Mouse (Mus musculus) limb, embryonic 11.5 days (tissue): Measurements from ENCODE around the gene Ppp2r2d. TPM values are rescaled to one million over a fixed set of nuclear protein-coding genes. Genes with fewer than 3 reads are reported as not detected.
A peak's percentile ranks its signal among the peaks of the same experiment; 100 is the strongest.

ENCODE experiments used
- ATAC-seq: fragments of 200-750 bp; cut with Nextera tagmentation; 2 replicates; pipeline ENCODE4 v1.8.0; 2017; ENCODE audit warnings: low read depth; ENCODE audit not compliant: insufficient number of reproducible peaks, low FRiP score, low TSS enrichment
- DNase-seq: peaks from one replicate; pipeline ENCODE4 v3.0.0-alpha.2; 2015; ENCODE audit warnings: low spot score
- H3K27ac ChIP-seq: fragments of 300-500 bp; sonication (generic); replicated peaks from 2 replicates; pipeline ENCODE4 v1.5.1; 2014; ENCODE audit warnings: low read depth, mild to moderate bottlenecking, low read length
- H3K27me3 ChIP-seq: fragments of 300-500 bp; sonication (generic); 2 replicates; pipeline ENCODE4 v1.6.1; 2014; ENCODE audit warnings: mild to moderate bottlenecking, low read length, mixed read lengths; ENCODE audit not compliant: control insufficient read depth, insufficient read depth
- H3K36me3 ChIP-seq: fragments of 300-500 bp; sonication (generic); 2 replicates; pipeline ENCODE4 v1.6.1; 2014; ENCODE audit warnings: mild to moderate bottlenecking, low read length, moderate library complexity, mixed read lengths; ENCODE audit not compliant: control insufficient read depth, insufficient read depth
- H3K4me1 ChIP-seq: fragments of 300-500 bp; sonication (generic); 2 replicates; pipeline ENCODE4 v1.6.1; 2014; ENCODE audit warnings: low read length, mixed read lengths; ENCODE audit not compliant: control insufficient read depth, insufficient read depth
- H3K4me2 ChIP-seq: fragments of 300-500 bp; sonication (generic); 2 replicates; pipeline ENCODE4 v1.6.1; 2014; ENCODE audit warnings: low read depth, mild to moderate bottlenecking, moderate library complexity; ENCODE audit not compliant: severe bottlenecking
- H3K4me3 ChIP-seq: fragments of 300-500 bp; sonication (generic); 2 replicates; pipeline ENCODE4 v1.5.1; 2014; ENCODE audit warnings: low read depth, low read length
- H3K9ac ChIP-seq: fragments of 300-500 bp; sonication (generic); 2 replicates; pipeline ENCODE4 v1.6.1; 2014; ENCODE audit warnings: mild to moderate bottlenecking, low read length
- H3K9me3 ChIP-seq: fragments of 300-500 bp; sonication (generic); 2 replicates; pipeline ENCODE4 v1.6.1; 2016; ENCODE audit warnings: low read length; ENCODE audit not compliant: control insufficient read depth
- WGBS: fragments of 180-500 bp; shearing (Covaris S2); extraction: QIAGEN DNeasy Blood & Tissue Kit; methylation state at CpG from one replicate; pipeline ENCODE4 v1.1.7; 2014; 5-methylcytosine and 5-hydroxymethylcytosine counted together
- polyA plus RNA-seq: library from polyadenylated mRNA; unstranded; fragments of >200 nt; fragmentation: Nextera tagmentation; extraction: Ambion mirVana; gene quantifications from 2 replicates; pipeline ENCODE4 v1.2.1, GENCODE M21; 2014

Ppp2r2d gene
- polyA plus RNA-seq, 1 experiment from 2014 or later, result 70.1 TPM

DNA sequence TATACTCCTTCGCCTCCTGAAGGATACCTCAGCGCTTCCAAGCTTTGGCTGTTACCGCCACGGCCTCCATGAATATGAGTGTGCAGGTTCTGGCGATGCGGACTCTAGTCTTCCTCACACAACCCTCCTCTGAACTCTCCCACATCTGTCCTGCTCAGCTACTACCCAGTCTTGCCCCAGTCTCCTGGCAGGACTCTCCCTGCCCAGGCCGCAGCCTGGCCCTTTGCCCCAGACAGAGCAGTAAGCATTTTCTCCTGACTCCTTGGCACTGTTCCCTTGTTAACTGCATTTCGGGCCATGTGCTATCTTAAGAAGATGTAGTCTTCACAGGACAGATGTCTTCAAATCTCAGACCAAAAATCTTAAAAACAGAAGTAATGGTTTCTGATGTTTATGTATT, 75.7 kb downstream of the Ppp2r2d start:
- Histone ChIP-seq H3K4me3 (no peak overlapping the region), H3K9me3 (no peaks in the 10 kb centered on the region), H3K4me2 (no peak overlapping the region), H3K27me3 (no peaks in the 10 kb centered on the region), H3K27ac (no peak overlapping the region), H3K9ac (no peak overlapping the region), H3K4me1 (no peaks in the 10 kb centered on the region), H3K36me3 (no peaks in the 10 kb centered on the region)
- WGBS, result 94% methylated on average over 8 of the region's 8 CpGs
- DNase-seq (no peak), ATAC-seq (no peak)

DNA sequence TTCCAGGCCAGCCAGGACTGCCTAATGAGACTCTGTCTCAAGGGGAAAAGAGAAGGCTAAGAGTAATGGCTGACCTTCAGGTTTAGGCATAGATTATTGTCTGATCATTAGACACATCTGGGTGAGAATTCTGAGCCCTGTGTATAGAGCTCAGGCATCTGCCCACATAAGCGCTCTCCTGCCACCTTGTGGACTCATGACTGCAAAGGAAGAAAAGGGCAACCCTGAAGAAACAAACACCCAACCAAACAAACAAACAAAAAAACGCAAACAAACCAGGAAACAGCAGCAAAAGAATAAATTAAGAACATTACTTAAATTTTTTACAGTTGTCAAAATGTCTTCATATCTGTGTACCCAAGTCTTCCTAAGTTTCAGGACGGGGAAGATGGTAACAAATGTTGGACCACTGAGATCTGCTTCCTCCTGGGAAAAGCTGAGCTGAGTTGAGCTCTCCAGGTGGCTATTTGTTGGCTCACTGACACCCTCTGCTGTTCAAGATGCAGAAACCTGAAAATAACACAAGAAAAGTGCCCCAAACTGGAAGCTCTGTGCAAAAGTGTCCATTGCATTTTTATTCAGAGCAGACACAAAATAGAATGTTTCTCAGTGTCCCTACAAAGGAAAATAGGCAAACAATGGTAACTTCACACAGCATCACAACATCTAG, 78.0 kb downstream of the Ppp2r2d start:
- 12% methylated on average over 3 of the region's 3 CpGs for WGBS

DNA sequence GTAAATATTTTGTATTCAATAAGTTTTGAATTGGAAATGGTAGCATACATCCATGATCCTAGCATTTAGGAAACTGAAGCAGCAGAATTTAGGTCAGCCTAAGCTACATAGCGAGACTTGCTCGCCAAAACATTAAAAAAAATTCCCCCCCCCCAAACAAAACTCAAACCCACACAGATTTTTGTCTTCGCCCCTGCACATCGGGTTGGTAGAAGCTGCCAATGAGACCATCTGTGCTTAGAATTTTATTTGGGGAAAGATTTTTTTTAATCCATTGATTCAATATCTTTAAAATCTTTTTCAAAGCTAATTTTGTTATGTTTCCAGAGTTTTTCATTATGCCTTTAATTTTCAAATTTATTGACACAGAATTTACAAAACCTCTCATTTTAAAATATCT, 82.6 kb downstream of the Ppp2r2d start:
- Histone ChIP-seq H3K27me3 (no peaks in the 10 kb centered on the region), H3K4me3 (no peak overlapping the region), H3K9me3 (no peaks in the 10 kb centered on the region), H3K9ac (no peak overlapping the region), H3K4me1 (no peaks in the 10 kb centered on the region), H3K4me2 (no peak overlapping the region), H3K36me3 (no peaks in the 10 kb centered on the region), H3K27ac (no peak overlapping the region)
- WGBS, result 95% methylated on average over 4 of the region's 4 CpGs
- ATAC-seq (no peak), DNase-seq (no peak)

More for the DNA sequence above, 78.0 kb downstream of the Ppp2r2d start:
- no peaks in the 10 kb centered on the region for H3K36me3 ChIP-seq
- H3K27me3 ChIP-seq, result no peaks in the 10 kb centered on the region
- no peak overlapping the region for H3K4me3 ChIP-seq
- no peaks in the 10 kb centered on the region for H3K9me3 ChIP-seq
- ATAC-seq, result no peak
- no peak overlapping the region for H3K27ac ChIP-seq
- H3K4me2 ChIP-seq, result no peak overlapping the region
- H3K4me1 ChIP-seq, result no peaks in the 10 kb centered on the region
- DNase-seq, result peak; percentile 34
- H3K9ac ChIP-seq, result no peak overlapping the region

Other genes with a start within 250 kb of the Ppp2r2d start
- 12.2 and 12.9 TPM in 2 replicates for gene Mapk1ip1, start 194 bp downstream of the Ppp2r2d start, polyA plus RNA-seq
- gene Bnip3, start 63.4 kb downstream of the Ppp2r2d start, polyA plus RNA-seq, result 111 and 117 TPM in 2 replicates
- gene Jakmip3, start 94.7 kb downstream of the Ppp2r2d start, polyA plus RNA-seq, result 0.35 and 0.45 TPM in 2 replicates
- gene Dpysl4, start 239.9 kb downstream of the Ppp2r2d start, polyA plus RNA-seq, result 31.0 and 32.8 TPM in 2 replicates